Mouse (Mus musculus) brain, adult 2 months (tissue): Measurements from ENCODE around the gene Snx29.
"Not testable (repeated sequence)": the region's sequence is repeated elsewhere in the genome, so short reads cannot be mapped to it uniquely, and the experiment has no call there.

ENCODE experiments used
- DNase-seq: peaks from one replicate; pipeline ENCODE4 v3.0.0; 2011; ENCODE audit warnings: low read depth, low spot score

Snx29 gene

DNA sequence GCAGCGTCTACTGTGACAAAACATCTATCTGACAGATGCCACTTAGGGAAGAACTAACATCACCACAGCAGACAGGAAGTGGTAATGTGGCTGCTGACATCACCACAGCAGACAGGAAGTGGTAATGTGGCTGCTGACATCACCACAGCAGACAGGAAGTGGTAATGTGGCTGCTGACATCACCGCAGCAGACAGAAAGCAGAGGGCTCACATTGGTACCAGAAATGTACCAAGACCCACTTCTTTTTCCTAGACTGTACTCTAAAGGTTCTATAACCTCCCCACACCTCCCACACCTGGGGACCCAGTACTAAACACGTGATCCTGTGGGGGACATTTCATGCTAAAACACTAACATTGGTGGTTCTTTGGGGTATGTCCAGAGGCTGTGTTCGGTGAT, 126.0 kb downstream of the Snx29 start:
- DNase-seq = not testable (repeated sequence)

DNA sequence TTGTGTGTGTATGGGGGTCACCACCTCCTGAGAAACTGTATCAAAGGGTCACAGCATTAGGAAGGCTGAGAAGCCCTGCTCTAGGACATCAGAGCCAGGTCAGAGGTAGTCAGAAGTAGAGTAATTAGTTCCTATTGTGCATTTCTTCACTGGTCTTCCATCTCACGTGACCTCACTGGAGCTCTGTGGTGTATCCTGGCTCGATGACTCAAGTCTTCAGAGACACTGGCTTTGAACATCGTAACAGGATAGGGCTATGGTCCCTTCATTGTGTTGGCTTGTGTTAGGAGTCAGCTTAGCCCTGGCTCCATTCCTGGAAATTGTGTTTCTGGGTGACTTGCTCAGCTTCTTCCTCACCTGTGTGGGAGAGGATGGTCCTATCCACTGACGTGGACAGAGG, 126.6 kb downstream of the Snx29 start:
- no peak for DNase-seq

DNA sequence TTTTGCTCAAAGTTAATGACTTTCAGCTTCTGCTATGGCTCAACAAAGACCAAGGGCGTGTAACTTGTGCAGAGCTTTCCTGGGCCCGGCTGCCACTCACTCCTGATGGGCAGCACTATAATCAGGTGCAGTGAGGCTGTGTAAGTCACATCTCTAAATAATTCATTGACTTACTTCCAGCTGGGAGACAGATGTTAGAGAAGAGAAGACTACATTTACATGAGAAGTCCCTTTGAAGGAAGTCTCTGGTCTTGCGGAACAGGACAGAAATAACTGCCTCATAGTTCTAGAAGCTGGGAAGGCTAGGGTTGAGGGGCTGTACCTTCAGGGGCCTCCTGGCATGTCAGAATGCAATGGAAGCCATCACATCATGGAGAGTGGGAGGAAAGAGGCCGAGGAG, 127.9 kb downstream of the Snx29 start:
- no peak for DNase-seq

DNA sequence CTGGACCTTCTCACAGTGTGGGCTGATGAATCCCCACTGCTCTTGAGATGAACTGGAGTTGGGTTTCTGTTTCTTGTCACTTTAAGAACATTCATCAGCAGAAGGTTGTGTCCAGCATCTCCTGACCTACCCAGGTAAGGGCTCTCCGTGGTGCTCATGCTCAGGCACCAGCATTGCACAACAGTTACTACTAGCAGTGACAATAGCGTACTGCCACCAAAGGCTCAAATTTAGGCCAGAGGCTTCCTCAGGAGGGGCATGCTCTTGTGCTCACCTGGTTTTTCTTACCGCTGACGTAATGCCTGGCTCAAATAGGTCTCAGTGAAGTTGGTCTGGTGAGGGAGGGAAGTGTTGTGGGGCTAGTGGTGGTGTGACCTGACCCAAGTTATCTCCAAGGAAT, 132.2 kb downstream of the Snx29 start:
- no peak for DNase-seq

DNA sequence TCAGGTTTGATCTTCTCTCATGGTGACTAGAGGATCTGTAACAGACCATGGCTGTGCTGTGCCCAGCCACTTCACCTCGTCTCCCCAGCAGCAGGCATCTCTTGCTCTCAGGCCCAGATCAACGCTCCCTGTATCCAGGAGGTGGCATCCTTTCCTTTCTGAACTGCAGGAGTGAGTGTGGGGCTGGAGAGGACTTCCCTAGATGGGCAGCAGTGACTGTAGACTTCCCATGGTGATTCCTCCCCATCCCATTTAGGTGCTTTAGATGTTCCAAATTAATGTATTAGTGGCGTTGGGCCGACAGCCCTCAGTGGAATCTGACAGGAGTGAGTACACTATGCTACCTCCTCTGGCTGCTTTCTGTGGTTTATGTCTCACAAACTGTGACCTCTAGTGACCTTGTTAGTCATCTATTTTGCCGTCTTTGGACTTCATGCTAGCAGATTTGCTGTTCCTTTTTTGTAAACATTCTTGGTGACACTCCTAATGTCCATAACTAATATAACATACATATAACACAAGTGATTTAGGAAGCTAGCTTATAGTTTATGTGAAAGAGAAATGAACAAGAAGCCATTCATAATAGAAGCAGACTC, 132.9 kb downstream of the Snx29 start:
- peak; percentile 71 for DNase-seq

DNA sequence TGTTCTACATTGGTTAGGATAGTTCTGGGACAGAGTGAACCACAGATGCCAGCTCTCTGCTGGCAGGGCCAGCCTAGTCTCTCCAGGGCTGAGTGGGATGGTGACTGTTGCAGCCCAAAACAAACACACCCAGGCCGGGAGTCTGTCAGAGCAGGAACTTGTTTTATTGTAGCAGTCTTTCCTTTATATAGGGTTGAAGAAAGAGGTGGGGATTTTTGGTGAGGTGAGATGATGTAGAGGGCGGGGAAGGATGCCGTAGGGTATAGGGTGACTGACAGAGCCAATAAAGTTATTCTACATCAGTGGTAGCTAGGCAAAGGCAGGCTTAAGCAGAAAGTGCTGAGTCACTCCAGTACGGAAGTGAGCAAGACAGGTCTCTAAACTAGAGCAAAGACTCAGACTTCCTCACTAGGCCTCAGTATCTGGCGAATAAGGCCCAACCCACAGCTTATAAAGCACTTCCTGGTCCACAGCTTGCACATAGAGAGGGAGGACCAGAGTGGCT, 133.5 kb downstream of the Snx29 start:
- DNase-seq = peak; percentile 71

DNA sequence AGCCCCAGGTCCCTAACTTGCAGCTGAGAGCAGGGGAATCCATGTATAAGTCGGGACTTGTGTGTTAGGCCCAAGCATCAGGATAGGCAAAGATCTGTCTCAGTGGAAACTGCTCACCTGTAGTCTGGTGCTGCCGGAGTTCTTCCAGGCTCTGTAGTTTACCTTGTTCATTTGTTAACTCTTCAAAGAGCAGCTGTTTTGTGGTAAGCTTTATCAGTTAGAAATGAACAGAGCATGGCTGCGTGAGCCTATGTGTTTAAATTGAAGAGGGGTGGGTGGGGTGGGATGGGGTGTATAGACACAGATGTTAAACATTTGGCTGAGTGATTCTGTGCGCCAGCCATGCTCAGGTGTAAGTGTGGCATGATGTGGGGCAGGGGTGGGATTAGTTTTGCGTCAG, 134.4 kb downstream of the Snx29 start:
- DNase-seq = no peak

DNA sequence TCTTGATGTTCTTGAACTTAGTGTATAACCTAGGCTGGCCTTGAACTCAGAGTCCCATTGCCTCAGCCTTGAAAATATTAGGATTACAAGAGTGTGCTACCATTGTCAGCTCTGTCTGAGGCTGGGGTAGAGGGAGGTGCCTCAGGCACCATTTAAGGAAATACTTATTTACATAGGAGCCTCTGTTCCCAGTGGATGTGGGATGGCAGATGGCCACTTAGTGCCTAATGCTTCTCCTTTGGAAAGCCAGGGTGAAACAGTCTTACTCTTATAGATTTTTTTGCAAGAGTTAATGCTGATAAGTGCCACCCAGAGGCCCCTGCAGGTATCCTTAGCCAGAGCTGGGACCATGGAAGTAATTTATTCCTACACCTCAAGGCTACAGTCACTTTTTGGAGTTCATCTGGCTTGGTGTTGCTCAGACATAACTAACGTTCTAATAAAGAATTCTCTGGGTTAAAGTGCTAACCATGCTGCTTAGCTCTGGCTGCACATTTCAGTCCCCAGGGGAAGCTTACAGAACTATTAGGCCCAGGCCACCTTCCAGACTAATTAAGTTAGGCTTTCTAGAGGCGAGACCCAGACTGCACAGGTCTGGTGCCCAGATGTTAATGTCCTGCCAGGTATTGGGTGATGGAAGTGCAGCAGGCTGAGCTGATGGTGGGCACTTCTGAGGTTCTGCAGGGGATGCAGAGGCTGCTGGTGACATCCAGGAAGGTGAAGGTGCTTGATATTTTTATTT, 135.1 kb downstream of the Snx29 start:
- DNase-seq = no peak

DNA sequence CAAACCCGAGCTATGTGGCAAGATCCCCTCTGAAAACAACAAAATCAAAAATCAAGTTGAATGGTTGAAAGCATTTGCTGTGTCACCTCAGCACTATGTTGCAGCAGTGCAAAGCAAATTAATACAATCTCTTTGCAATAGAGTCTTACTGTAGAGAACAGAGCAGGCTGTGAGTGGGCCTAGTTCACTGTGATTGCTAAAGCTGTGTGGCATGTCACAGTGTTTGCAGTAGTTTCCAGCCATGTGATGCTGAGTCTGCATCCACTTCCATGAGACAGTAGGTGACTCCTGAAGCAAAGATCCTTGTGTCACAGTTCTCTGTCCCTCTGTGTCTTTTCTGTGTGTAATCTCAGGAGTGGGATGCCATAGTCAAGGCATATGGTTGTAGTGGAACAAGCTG, 137.5 kb downstream of the Snx29 start:
- peak; percentile 75 for DNase-seq

DNA sequence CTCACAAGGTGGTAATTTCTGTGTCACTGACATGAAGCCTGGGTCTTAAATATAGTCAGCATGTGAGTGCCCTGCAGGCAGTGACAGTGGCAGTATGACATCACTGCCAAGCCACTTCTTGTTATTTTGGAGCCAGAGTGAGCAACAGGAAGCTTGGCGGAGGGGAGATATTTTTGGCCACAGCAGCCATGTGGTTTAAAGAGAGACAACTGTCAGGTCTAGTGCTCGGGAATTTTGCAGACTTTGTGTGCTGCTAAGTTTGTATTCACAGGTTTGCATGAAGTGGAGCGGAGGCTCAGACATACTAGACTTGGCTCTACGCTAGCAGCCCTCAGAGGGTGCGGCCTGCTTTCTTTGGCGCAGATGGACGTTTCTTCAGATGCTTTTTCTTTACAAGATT, 138.9 kb downstream of the Snx29 start:
- DNase-seq = peak; percentile 93

DNA sequence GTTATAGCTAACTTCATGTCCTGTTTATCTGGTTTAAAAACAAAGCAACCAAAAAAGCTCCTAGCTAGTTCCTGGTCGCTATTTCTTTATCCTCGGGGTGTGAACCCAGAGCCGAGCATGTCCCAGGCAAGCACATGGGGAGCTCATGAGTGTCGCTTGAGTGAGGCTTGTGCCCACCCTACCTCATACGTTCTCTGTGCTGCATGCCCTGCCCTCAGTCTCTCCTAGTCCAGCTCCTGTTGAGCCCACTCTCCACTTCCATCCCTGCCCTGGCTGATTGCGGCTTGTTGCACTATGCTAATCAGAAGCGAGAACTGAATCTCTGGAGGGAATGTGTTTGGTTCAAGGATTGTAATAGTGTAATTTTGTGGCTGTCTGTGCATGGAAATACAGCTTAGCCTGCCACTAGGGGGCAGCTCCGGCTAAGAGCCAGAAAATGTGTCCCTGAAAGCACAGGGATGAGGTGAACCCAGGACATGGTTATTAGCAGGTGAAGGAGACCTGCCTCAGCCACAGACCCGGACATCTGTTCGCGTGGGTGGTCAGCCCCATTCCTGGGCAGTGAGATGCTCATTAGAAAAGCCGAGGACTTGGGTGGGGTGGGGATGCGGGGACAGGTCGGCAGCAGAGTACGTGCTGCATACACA, 145.9 kb downstream of the Snx29 start:
- DNase-seq = peak; percentile 87

DNA sequence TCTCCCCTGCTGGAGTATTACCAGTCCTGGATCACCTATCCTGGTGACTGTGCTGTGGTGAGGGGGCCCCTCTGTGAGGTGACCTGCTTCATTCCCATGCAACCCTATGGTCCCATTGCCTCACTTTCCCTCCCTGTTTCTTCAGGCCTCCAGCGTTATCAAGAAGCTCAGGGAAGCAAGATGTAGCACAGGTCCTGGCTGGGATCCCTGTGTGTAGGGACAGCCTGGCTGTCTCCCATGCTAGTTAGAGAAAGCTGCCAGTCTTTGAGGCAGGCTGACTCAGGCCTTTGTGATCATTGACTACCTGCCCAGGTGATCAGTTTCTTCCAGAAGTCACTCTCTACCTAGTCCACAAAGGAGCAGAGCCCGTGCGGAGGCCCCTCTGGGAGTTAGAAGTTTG, 146.8 kb downstream of the Snx29 start:
- DNase-seq = no peak

DNA sequence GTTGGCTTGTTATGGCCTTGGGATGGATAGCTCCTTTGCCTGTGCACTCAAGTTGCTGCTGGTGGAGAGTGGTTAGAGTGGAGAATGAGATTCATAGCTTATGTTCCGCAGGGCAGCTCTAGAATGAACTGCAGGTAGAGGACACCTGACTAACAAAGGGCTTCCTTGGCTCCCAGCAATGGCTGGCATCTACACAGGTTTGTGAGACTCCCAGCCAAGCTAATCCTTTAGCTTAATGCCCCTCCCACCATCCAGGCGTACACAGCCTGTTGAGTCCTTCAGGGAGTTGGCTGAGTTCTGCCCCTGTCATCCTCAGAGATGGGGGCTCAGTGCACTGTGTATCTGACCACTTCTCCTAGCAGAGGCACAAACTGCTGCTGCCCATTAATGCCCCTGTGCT, 148.5 kb downstream of the Snx29 start:
- no peak for DNase-seq

DNA sequence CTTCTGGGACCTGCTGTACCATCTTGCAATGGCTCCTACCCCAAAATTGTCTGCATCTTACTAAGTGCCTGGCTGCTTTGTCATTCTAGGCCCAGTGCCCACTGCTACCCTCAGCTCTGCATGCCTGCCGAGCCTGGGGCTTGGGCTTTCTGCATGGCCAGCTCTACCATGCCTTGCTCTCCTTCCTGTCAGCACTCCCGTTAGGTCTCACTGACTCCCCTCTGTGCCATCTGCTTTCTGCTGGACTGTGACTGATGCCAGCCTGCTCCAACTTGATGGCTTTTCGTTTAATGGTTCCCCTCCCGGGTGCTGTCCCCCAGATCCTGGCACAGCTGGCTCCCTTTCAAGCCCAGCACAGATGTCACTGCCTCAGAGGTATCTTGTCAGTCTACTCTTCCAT, 150.1 kb downstream of the Snx29 start:
- DNase-seq = peak; percentile 90

DNA sequence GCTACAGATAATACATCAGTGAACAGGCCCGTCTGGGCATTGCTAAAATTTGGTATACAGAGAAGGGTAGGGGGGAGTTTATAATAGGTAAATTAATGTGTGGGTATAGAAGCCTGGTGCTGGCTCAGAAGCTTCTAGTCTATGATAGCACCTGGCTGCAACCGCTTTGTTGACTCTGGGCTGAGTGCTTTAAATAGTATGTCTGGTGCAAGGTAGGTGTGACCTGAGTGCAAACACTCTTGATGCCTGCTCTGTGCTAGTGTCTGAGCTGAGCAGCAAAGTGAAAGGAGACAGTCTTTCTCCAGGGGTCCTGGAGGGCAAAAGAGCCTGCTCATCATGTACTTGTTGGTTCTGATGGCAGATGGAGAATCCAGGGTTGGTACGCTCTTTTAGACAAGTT, 150.8 kb downstream of the Snx29 start:
- no peak for DNase-seq

DNA sequence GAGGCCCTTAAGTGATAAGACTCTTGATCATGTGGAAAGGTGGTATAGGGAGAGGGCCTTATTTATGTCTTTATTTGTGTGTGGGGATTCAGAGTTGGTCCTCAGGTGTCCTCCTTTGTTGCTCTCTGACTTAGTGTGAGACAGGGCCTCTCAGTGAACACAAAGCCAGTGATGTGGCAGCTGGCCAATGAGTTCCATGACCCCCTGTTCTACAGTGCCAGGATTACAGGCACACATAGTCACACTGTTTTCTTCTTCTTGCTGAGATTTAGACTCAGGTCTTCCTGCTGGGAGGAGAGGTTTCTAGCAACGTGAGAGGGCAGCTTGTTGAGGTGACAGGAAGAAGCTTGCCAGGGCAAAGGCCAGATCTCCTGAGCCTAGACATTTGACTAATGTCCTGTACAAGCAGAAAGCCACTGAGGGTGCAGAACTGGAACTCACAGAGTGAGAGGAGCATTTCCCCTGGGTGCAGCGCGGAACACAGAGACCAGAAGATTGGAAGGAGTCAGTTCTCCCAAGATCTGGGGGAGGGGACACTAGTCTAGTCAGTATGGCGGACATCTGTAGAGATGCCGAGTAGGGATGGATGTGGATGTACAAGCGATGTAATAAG, 151.3 kb downstream of the Snx29 start:
- no peak for DNase-seq

DNA sequence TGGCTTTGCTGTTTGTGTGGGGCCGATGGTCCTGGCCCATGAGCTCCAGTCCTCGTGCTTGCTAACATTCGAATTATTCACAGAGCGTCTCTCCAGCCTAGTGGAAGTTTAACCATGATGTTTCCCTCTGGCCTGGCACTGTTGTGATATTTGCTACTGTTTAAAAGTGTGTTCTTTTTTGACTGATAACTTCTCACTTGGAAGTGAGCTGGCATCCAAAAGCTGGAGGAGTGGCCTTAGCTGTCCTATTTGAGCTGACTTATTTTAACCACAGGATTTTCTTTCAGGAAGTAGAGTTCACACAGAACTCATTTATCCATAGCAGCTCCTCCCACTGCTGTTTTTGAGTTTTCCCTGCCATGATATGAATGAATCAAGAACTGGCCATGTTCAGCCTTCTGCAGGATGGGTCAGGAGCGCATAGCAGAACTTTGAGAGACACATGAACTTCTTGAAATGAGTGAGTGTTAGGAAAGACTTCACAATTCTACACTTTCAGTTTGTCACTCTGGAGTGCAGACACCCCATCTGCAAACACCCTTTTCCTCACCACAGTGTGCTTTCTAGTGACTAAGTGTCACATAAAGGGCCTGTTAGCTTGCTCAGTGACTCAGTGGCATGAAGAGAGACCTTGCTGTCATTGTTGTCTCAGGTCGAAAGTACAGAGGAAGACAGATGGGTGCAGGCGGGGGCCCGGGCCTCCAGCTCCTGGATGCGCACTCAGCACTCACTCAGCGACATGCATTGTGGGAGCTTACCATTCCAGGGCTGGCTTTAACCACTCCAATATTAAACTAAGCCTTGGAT, 152.6 kb downstream of the Snx29 start:
- no peak for DNase-seq

DNA sequence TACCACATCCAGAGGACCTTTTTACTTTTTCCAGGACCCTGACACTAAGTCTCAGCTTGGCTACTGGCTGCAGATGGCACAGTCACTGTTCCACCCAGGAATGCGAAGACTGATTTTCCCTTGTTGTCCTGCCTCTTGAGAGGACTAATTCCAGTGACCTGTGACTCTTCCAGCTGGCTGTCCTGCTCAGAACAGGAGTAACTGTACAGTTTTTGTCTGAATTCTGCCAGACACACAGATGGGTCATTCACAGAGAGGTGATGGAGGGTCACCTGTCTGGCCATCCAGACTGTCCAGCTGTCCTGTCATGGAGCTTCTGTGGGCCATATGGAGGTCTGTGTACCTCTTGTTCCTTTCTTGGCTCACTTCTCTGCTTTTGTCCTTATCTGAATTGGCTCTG, 153.6 kb downstream of the Snx29 start:
- DNase-seq = peak; percentile 63

DNA sequence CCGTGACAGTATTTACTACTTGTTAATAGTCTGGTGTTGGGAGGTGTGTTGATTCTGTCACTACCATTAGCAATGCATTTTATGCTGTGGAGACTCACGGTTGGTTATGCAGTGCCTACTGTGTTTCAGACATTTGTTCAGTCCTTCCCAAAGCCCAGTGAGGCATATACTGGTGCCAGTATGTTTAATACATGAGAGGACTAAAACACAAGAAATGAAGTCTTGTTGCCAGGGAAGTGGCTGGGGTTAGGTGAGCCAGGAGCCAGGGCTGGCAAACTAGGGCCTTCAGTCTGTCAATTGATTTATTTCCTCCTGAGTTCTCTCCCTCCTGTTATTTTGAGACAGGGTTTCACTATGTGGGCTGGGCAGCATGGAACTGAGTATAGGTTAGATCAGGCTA, 154.3 kb downstream of the Snx29 start:
- no peak for DNase-seq

DNA sequence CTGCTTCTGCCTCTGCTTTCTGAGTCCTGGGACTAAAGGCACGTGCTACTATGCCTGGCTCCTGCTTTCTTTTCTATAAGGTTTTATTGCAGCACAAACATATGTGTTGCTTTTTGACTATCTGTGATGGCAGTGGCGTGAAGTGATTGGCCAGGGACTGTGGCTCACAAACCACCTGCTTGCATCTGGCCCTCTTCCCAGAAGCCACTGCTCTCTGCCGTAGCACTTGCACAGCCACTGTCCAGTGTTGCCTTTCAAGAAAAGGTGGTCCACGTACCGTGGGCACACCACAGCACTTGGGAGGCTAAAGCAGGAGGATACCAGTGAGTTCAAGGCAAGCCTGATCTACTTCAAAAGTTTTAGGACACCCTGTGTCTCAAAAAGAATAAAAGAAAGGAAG, 154.9 kb downstream of the Snx29 start:
- DNase-seq = no peak

DNA sequence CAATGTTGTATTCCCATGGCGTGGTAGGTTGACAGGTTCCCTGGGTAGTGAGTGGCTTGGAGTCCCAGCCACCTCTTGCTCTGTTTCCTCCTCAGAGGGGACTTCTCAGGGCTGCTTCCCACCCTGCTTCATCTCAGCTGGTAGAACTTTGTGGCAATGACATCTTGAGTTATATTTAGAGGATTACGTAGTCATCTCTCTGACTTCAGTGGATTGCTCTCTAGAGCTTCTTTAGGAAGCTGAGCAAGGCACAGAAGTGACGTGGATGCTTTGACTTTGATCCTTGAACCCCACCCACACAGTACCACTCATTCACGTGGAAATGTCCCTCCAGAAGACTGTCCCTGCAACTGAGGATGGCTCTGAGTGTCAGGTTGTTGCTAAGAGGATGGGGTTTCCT, 156.9 kb downstream of the Snx29 start:
- no peak for DNase-seq

DNA sequence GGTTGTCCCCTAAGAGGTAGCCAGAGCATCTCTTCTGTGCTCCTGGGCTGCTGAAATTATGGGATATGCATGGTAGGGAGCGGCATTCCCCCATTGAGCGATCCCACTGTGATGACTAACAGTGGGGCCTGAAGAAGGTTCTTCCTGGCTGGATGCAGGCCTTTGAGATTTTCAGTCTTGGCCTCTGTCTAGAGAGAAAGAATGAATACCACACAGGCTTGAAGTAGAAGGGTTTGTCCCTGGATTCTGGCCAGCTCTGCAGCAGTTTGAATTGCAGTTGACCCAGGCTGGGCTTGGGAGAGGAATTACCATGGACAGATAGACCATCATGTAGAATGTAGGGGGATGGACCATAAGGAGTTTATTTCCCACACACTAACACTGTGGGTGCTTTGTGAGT, 159.5 kb downstream of the Snx29 start:
- DNase-seq = no peak
